Mouse (Mus musculus) intestine, embryonic 15.5 days (tissue): ENCODE results near the gene Rmnd5b. TPM values are rescaled to one million over a fixed set of nuclear protein-coding genes. Genes with fewer than 3 reads are reported as not detected.

Experiments
- ATAC-seq: fragments of 200-750 bp; cut with Nextera tagmentation; 2 replicates; pipeline ENCODE4 v1.8.0; 2017; ENCODE audit warnings: moderate TSS enrichment, moderate library complexity
- H3K27ac ChIP-seq: fragments of 300-500 bp; sonication (generic); 2 replicates; pipeline ENCODE4 v1.5.1; 2015; ENCODE audit warnings: mild to moderate bottlenecking, inconsistent platforms
- H3K27me3 ChIP-seq: fragments of 300-500 bp; sonication (generic); replicated peaks from 2 replicates; pipeline ENCODE4 v1.6.1; 2015; ENCODE audit warnings: inconsistent platforms
- H3K36me3 ChIP-seq: fragments of 300-500 bp; sonication (generic); 2 replicates; pipeline ENCODE4 v1.6.1; 2015; ENCODE audit warnings: inconsistent platforms
- H3K4me1 ChIP-seq: fragments of 300-500 bp; sonication (generic); replicated peaks from 2 replicates; pipeline ENCODE4 v1.6.1; 2015; ENCODE audit warnings: inconsistent platforms
- H3K4me2 ChIP-seq: fragments of 300-500 bp; sonication (generic); replicated peaks from 2 replicates; pipeline ENCODE4 v1.6.1; 2015; ENCODE audit warnings: mild to moderate bottlenecking, inconsistent platforms
- H3K4me3 ChIP-seq: fragments of 300-500 bp; sonication (generic); replicated peaks from 2 replicates; pipeline ENCODE4 v1.5.1; 2015; ENCODE audit warnings: inconsistent platforms
- H3K9ac ChIP-seq: fragments of 300-500 bp; sonication (generic); 2 replicates; pipeline ENCODE4 v1.6.1; 2015; ENCODE audit warnings: inconsistent platforms
- H3K9me3 ChIP-seq: fragments of 300-500 bp; sonication (generic); 2 replicates; pipeline ENCODE4 v1.6.1; 2016; ENCODE audit warnings: inconsistent platforms
- WGBS: fragments of 180-500 bp; shearing (Covaris S2); methylation state at CpG from one replicate; pipeline ENCODE4 v1.1.7; 2015; 5-methylcytosine and 5-hydroxymethylcytosine counted together
- polyA plus RNA-seq: library from polyadenylated mRNA; unstranded; fragments of >200 nt; fragmentation: Nextera tagmentation; extraction: Ambion mirVana; gene quantifications from 2 replicates; pipeline ENCODE4 v1.2.1, GENCODE M21; 2015

Rmnd5b gene
- polyA plus RNA-seq, 1 experiment from 2014 or later = 38.2 TPM

DNA sequence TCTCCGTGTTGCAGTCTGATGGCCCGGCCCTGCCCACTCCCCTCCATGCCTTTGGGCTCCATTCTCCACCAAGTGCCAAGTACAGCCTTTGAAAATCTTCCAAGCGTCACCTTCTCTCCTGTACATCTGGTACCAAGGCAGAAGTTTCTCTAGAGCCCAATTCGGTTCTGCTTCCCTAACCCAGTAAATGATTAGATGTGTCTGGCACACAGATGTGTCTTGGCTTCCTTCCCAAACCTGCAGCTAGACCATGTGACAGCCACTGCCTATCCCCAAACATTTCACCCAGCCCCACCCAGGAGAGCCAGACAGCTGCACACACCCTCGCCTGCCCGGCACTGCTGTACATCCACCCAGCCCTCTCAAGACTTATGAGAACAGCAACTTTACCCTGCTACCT is 23.0 kb upstream of the Rmnd5b start:
- Histone ChIP-seq H3K9ac (no peak overlapping the region), H3K4me1 (peaks cover 5% of the 10 kb centered on the region; the same call in 1 of the 2 replicates), H3K9me3 (no peaks in the 10 kb centered on the region), H3K4me2 (no peak overlapping the region), H3K27me3 (no peaks in the 10 kb centered on the region), H3K36me3 (no peaks in the 10 kb centered on the region), H3K27ac (no peak overlapping the region), H3K4me3 (no peak overlapping the region)
- 57% methylated on average over 6 of the region's 6 CpGs for WGBS
- ATAC-seq = peak; percentile 72; the same call in 1 of the 2 replicates

DNA sequence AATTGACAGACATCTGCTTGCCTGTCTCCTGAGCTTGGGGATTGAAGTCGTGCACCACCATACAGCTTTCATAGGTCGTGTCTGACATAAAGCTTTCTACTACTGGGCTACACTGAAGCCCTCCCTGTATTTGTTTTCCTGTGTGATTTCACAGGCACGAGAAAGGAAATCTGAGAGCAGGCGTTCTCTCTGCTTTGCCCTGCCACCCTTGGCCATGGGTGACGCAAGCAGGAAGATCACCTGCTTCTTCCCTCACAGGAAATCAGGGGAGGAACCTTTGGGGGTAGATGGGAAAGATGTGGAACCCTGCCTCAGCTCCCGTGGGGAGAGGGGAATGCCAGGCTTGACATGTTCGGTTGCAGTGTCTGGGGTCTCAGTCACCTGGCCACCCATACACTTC is 22.6 kb upstream of the Rmnd5b start:
- no peak for ATAC-seq
- H3K4me1 ChIP-seq = peaks cover 5% of the 10 kb centered on the region; the same call in 1 of the 2 replicates
- no peak overlapping the region for H3K4me3 ChIP-seq
- no peaks in the 10 kb centered on the region for H3K36me3 ChIP-seq
- 47% methylated on average over 7 of the region's 7 CpGs for WGBS
- H3K9ac ChIP-seq = no peak overlapping the region
- no peak overlapping the region for H3K4me2 ChIP-seq
- no peak overlapping the region for H3K27ac ChIP-seq
- H3K27me3 ChIP-seq = no peaks in the 10 kb centered on the region
- no peaks in the 10 kb centered on the region for H3K9me3 ChIP-seq

DNA sequence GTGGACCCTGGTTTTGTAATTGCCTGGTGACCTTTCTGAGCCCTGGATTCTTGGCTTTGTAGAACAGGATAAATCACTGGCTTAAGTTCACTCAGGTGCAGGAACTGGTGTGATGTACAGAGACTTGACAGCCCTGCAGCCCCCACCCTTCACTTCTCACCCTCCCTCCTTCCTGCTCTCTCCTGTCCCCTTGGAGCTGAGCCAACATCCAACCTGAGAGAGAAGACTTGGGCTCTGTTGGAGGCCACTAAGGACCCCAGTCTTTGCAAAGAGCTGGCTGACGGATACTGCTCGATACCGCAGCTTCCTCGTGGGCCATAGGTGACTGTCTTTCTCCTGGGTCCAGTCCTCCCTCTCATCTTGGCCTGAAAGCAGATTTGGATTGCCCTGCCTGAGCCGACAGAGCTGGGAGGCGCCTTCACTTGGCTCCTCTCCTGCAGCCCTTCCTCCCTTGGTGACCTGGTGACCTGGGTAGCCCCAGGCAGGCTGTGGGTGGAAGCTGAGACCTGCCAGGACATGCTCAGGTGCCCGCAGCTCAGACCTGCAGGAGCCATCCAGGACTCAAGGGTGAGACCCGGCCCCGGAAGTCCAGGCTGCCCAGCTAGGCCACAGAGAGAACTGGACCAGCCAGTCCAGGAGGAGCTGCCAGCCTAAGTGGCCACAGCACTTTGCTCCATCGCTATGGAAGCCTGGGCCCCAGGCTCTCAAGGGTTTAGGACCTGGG is 21.3 kb upstream of the Rmnd5b start:
- Histone ChIP-seq H3K4me1 (peaks cover 5% of the 10 kb centered on the region; the same call in 1 of the 2 replicates), H3K9ac (no peak overlapping the region), H3K9me3 (no peaks in the 10 kb centered on the region), H3K27me3 (no peaks in the 10 kb centered on the region), H3K36me3 (no peaks in the 10 kb centered on the region), H3K27ac (no peak overlapping the region), H3K4me3 (no peak overlapping the region), H3K4me2 (no peak overlapping the region)
- ATAC-seq = no peak
- 79% methylated on average over 10 of the region's 10 CpGs for WGBS

DNA sequence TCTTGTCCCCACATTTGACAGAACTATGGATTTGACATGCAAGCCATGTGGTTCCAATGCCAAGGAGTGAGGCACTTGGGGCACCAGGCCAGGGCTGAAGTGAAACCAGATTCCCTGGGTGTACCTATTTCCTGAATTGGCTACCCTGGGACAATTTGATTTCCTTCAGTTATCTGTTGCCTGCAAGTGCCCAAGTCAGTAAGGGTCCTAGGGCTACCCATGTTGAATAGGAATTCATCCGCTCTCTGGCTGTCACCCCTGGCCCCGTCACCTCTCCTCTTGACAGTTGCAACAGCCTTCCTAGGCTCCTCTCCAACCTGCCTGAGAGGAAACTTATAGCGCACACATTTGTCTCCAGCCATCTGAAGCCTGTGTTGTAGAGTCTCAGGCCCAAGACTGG is 19.2 kb upstream of the Rmnd5b start:
- Histone ChIP-seq H3K4me1 (peaks cover 9% of the 10 kb centered on the region; the same call in 1 of the 2 replicates), H3K4me2 (no peak overlapping the region), H3K36me3 (no peaks in the 10 kb centered on the region), H3K27me3 (no peaks in the 10 kb centered on the region), H3K9me3 (no peaks in the 10 kb centered on the region), H3K27ac (no peak overlapping the region), H3K9ac (no peak overlapping the region), H3K4me3 (no peak overlapping the region)
- 90% methylated on average over 3 of the region's 3 CpGs for WGBS
- no peak for ATAC-seq

DNA sequence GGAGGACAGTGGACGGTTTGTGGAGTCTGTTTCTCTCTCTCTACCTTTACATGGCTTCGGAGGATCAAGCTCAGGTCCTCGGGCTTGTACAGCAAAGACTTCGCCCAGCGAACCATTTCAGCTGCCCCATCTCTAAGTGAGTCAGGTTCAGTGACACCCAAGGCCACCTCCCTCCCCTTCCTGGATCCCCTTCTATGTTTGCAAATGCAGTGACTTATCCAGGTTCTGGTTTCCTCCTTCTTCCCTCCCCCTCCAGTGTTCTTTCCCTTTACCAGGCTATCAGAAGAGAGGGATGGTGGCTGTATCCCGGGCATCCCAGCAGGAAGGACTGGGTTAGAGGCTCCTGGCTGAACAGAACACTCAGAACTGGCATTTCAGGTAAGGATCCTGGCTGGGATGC is 18.0 kb upstream of the Rmnd5b start:
- Histone ChIP-seq H3K36me3 (no peaks in the 10 kb centered on the region), H3K4me3 (no peak overlapping the region), H3K4me1 (peaks cover 19% of the 10 kb centered on the region), H3K27me3 (no peaks in the 10 kb centered on the region), H3K9ac (no peak overlapping the region), H3K27ac (no peak overlapping the region), H3K9me3 (no peaks in the 10 kb centered on the region), H3K4me2 (no peak overlapping the region)
- 85% methylated on average over 6 of the region's 6 CpGs for WGBS
- no peak for ATAC-seq

DNA sequence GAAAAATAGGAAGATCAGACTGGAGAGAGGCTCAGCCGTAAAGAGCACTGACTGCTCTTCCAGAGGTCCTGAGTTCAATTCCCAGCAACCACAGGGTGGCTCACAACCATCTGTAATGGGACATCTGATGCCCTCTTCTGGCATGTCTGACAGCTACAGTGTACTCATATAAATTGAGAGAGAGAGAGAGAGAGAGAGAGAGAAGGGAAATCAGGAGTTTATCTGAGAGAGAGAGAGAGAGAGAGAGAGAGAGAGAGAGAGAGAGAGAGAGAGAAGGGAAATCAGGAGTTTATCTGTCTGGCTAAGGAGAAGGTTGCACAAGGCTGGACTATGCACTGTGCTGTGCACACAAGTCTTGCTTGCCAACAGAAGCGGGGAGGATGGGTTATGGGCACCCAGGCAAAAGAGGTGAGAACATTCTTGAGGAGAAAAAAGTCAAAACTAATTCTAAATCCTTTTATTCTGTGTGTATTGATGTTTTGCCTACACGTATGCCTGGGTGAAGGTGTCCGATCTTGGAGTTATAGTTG is 17.3 kb upstream of the Rmnd5b start:
- Histone ChIP-seq H3K9ac (no peak overlapping the region), H3K4me1 (peaks cover 18% of the 10 kb centered on the region), H3K4me3 (no peak overlapping the region), H3K27me3 (no peaks in the 10 kb centered on the region), H3K27ac (no peak overlapping the region), H3K4me2 (no peak overlapping the region), H3K36me3 (no peaks in the 10 kb centered on the region), H3K9me3 (no peaks in the 10 kb centered on the region)
- ATAC-seq = no peak
- 91% methylated on average over 4 of the region's 4 CpGs for WGBS

DNA sequence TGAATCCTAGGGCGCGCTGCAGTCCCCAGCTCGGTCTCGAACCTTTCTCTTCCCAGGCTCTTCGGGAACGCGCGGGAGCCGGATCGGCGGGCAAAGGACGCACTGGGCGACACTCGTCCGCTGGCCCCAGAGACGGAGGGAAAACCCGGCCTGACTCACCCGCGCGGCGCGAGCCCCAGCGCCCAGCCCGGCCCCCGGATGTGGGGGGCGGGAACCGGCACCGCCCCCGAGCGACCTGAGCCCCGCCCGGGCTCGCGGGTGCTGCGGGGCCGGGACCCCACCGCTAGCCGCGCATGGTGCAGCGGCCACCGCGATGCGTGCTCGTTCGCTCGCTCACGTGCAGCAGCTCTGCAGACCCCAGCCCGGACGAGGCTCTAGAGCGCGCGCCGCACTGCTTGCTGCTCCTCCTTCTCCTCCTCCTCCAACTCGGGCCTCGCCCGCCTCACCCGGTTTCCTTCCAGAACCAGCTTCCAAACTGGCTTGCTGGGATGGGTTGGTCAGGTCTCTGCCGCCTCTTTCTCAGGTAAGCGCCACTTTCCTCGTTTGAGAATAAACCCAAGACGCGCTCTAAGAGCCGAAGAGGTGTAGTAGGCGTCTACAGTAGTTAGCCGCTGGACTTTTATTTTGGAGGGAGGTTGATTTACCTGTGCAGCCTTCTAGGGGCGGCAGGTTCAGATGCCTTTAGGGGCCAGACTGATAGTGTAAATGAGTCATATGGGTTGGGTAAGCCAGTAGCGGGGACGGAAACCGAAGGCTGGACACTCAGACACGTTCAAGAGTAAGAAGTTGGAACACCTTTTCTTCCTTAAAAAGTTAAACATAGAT is 15.2 kb upstream of the Rmnd5b start, which contains the start of the genes N4bp3 and D930048N14Rik:
Gene N4bp3 (minus strand): TSS at position 152 of the 825 bp plus-strand sequence.
Gene D930048N14Rik (plus strand): TSS at position 264 of the 825 bp plus-strand sequence.
- H3K36me3 ChIP-seq = no peaks in the 10 kb centered on the region
- H3K27ac ChIP-seq = peak within 1 kb of the TSS; percentile 90
- peak; percentile 90 for ATAC-seq
- peak within 1 kb of the TSS; percentile 67 for H3K9ac ChIP-seq
- H3K4me1 ChIP-seq = peaks cover 24% of the 10 kb centered on the region
- peak within 1 kb of the TSS; percentile 78 for H3K4me3 ChIP-seq
- no peaks in the 10 kb centered on the region for H3K27me3 ChIP-seq
- peak within 1 kb of the TSS; percentile 97 for H3K4me2 ChIP-seq
- H3K9me3 ChIP-seq = no peaks in the 10 kb centered on the region
- WGBS = under 1% methylated on average over 70 of the region's 70 CpGs

DNA sequence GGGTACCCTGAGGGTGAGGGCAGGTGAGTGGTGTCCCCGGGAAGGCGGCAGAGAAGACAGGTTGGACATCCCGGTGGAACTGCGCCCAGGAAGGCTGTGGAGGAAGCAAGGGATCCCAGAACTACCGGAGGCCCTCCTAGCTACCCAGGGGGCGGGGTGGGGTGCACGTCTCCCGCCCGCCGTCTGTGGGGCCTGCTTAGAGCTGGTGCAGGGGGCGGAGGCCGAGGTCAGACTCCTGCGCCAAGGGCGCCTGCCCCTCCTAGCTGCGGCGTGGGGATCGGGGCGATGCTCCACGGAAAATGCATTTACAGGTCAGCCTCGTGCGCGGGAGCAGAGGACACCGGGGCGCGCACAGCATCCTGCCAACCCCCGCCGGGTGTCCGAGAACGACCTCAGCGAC is 14.6 kb upstream of the Rmnd5b start:
- Histone ChIP-seq H3K4me1 (peaks cover 29% of the 10 kb centered on the region), H3K4me2 (peak overlapping the region; percentile 97), H3K9ac (peak overlapping the region; percentile 67), H3K4me3 (peak overlapping the region; percentile 78), H3K9me3 (no peaks in the 10 kb centered on the region), H3K27ac (peak overlapping the region; percentile 90), H3K27me3 (no peaks in the 10 kb centered on the region), H3K36me3 (no peaks in the 10 kb centered on the region)
- peak; percentile 64 for ATAC-seq
- 1% methylated on average over 30 of the region's 30 CpGs for WGBS

DNA sequence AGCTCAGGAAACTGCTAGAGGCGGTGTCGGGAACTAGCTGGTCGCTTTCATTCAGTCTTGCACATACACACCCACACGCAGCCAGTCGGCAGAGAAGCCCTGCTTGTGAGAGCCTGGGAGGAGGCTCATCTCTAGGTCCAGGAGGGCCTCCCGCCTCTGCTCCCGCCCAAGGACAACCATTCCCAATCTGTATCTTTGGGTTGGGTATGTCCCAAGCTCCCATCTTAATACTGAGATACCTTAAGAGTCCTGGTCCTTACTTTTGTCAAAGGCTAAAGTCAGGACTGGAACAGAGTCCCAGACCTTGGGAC is 14.1 kb upstream of the Rmnd5b start:
- Histone ChIP-seq H3K4me2 (peak overlapping the region; percentile 97), H3K4me1 (peaks cover 31% of the 10 kb centered on the region), H3K27me3 (no peaks in the 10 kb centered on the region), H3K9me3 (no peaks in the 10 kb centered on the region), H3K36me3 (no peaks in the 10 kb centered on the region), H3K27ac (peak overlapping the region; percentile 90), H3K4me3 (peak overlapping the region; percentile 78), H3K9ac (peak overlapping the region; percentile 67)
- 5% methylated on average over 7 of the region's 7 CpGs for WGBS
- 0 out of 2 replicates have a peak, but pooled peaks have one; percentile 9 for ATAC-seq

DNA sequence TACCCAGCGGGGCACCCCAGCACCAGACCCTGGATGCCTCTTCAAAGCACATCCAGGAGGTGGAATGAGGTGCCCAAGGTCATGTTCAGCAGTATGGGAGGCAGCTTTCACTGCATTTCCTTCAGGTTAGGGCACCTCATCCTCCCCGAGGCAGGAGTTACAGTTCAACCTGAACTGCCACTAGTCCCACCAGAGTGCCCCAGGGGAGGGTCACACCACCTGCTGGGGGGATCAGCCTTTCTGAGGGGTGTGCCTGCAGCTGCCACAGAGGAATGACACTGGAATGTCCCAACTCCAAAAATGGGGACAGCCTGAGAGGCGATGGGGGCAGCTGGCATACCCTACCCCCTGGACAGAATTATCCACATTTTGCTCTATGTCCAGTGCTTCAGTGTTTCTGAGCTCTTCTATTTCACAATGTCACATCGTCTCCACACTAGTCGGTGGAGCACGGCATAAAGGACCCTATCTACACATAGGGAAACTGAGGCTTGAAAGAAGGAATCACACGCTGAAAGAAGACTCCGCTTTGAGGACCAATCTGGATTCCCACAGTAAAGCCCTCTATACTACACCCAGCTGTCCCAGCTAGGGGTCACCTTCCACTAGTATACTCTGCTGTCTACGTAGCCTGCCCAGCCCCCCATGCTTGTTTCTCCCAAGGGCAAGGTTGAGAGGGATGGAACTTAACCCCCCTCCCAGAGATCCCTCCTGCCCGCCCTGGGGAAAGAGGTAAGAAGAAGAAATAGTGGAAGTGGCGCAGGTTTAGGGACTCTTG is 13.6 kb upstream of the Rmnd5b start:
- 43% methylated on average over 11 of the region's 11 CpGs for WGBS
- H3K9me3 ChIP-seq = no peaks in the 10 kb centered on the region
- H3K4me1 ChIP-seq = peaks cover 31% of the 10 kb centered on the region
- no peaks in the 10 kb centered on the region for H3K36me3 ChIP-seq
- peak overlapping the region; percentile 78 for H3K4me3 ChIP-seq
- no peak for ATAC-seq
- H3K27ac ChIP-seq = peak overlapping the region; percentile 90; the same call in 1 of the 2 replicates
- peak overlapping the region; percentile 67 for H3K9ac ChIP-seq
- no peaks in the 10 kb centered on the region for H3K27me3 ChIP-seq
- H3K4me2 ChIP-seq = peak overlapping the region; percentile 97

DNA sequence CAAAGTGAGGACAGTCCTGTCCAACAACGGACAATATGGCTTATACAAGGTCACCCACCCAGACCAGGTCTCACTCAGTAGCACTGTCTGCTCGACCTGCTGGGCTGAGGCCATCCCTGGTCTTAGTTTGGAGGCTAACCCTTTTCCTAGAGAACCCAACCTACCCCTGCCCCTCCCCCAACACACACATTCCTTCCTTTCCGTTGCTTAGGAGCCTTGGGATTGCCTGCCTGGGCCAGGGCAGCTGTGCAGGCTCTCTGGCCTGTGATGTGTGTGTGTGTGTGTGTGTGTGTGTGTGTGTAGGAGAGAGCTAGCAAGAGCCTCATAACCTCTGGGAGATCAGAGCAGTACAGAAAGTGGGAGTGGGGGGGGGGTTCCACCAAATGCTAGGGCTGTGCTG is 12.9 kb upstream of the Rmnd5b start:
- Histone ChIP-seq H3K27me3 (no peaks in the 10 kb centered on the region), H3K9ac (no peak overlapping the region; the same call in 1 of the 2 replicates), H3K4me1 (peaks cover 34% of the 10 kb centered on the region), H3K4me2 (peak overlapping the region; percentile 97), H3K9me3 (no peaks in the 10 kb centered on the region), H3K4me3 (no peak overlapping the region), H3K36me3 (no peaks in the 10 kb centered on the region), H3K27ac (no peak overlapping the region)
- WGBS = 24% methylated on average over 3 of the region's 3 CpGs
- ATAC-seq = no peak
